Mouse (Mus musculus): Measurements from ENCODE around the gene Eif4e.

The Eif4e gene

GRCm38 (mm10) chr3:138588001-138588400 lies 62.0 kb downstream of the Eif4e start:
- DNase-seq, result no peak

- no peak for DNase-seq
Observed at GRCm38 (mm10) chr3:138591002-138591401, 65.0 kb downstream of the Eif4e start.

GRCm38 (mm10) chr3:138591806-138592365 lies 65.9 kb downstream of the Eif4e start:
- no peak for DNase-seq

DNA sequence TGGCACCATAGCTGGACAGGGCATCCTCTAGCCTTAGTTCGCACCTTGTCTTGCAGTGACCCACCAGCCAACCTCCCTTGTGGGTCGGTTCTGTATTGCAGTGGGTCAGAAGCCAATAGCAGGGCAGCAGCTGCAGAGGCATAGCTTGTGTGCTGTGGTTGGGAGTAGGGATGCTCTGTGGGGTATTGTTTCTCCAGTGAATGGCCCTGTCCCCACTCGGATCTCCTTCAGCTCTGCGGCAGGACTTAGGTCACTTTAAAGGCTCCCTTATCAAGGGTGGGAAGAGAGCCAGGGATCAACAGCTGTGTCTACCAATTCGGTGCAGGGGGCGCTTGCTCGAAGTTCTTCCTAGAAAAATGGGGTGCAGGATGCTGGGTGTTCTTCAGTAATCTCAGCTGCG lies 67.2 kb downstream of the Eif4e start:
- peak; percentile 5 for DNase-seq

DNA sequence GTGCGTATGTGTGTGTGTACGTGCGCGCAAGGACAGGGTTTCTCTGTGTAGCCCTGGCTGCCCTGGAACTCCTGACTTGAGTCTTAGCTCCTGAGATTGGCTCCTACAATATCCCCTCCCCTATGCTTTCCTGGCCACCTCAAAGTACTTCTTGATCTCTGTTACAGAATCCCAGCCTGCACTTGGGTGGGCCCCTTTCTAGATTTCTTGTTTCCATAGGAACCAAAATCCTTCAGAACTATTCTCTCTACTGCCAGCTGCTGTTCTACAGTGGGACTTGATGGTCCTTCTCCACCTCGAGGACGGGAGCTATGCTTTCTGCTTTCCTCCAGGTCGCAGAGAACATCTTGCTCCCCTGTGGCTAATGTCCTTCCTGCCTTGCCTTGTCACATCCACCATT lies 67.9 kb downstream of the Eif4e start:
- no peak for DNase-seq

GRCm38 (mm10) chr3:138601076-138601475 lies 75.1 kb downstream of the Eif4e start:
- no peak for DNase-seq

DNA sequence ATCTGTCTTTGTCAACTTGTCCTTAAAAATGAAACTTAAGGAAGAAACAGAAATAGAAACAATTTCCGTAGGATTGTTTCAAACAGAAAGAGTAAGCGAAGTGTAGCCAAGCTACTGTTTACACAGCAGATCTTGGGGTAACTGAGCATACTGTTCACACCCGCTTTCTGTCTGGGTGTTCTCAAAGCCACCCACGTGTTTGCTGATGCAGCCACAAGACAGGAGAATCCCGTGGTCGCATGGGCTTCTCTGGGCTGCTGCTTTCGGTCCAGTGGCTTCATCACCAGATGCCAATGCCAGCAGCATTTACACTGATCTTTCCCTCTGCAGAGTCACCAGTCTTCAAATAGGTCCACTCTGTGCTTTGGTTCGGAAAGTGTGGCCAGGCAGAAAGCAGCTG lies 79.2 kb downstream of the Eif4e start:
- no peak for DNase-seq

GRCm38 (mm10) chr3:138608665-138609064 lies 82.7 kb downstream of the Eif4e start:
- no peak for DNase-seq

Data from cerebellum, adult 9-10 months (tissue).